Mouse (Mus musculus) ES-E14 (cell line): ENCODE data around the gene Usf3.

Source experiments
- ZC3H11A ChIP-seq: IDR thresholded peaks from 2 replicates; pipeline ENCODE4 v1.6.1; 2012; ENCODE audit warnings: low read depth, mild to moderate bottlenecking, inconsistent platforms, low read length, borderline replicate concordance
- ZNF384 ChIP-seq: IDR thresholded peaks from 2 replicates; pipeline ENCODE4 v1.6.1; 2012; ENCODE audit warnings: low read depth, low read length, inconsistent platforms

DNA sequence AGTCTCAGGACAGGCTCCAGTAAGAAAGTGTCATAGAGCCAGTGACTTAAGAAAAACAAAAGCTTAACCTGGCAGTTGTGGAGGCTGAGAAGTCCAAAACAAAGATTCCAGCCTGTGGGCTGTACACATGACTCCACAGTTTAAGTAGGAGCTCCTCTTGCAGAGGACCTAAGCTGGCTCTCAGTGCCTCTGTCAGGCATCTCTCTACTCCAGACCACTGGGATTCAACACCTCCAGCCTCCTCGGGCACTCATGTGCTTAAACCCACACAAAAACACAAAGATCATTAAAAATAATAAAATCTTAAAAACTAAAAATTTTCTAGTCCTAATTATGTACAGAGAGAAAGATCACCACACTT is 38.0 kb downstream of the Usf3 start:
- TF ChIP-seq ZC3H11A (no peak), ZNF384 (no peak)
